Mouse (Mus musculus) lung, adult 2 months (tissue): Measurements from ENCODE around the gene Hmgb1. TPM values are rescaled to one million over a fixed set of nuclear protein-coding genes. Genes with fewer than 3 reads are reported as not detected.

Experiments
- DNase-seq: peaks from one replicate; pipeline ENCODE4 v3.0.0; 2022
- H3K4me1 ChIP-seq: fragments of 200-500 bp; 2 replicates; pipeline ENCODE4 v1.6.1; 2011; ENCODE audit warnings: low read length; ENCODE audit not compliant: control insufficient read depth, insufficient read depth
- H3K4me3 ChIP-seq: fragments of 200-500 bp; replicated peaks from 2 replicates; pipeline ENCODE3; 2011; ENCODE audit warnings: low read depth, mild to moderate bottlenecking, control low read depth, low read length; ENCODE audit errors: extremely low read depth
- CTCF ChIP-seq: fragments of 200-500 bp; IDR thresholded peaks from 2 replicates; pipeline ENCODE4 v1.5.1; 2011; ENCODE audit warnings: mild to moderate bottlenecking, low read length, control low read depth; ENCODE audit not compliant: insufficient read depth
- POLR2A ChIP-seq: fragments of 200-500 bp; IDR thresholded peaks from 2 replicates; pipeline ENCODE4 v1.6.1; 2011; ENCODE audit warnings: low read depth, mild to moderate bottlenecking, control low read depth, low read length, borderline replicate concordance; ENCODE audit errors: extremely low read depth
- WGBS: fragments of 180-500 bp; shearing (Covaris S2); methylation state at CpG from one replicate; pipeline ENCODE4 v1.1.7; 2018; 5-methylcytosine and 5-hydroxymethylcytosine counted together
- polyA plus RNA-seq: library from polyadenylated mRNA; depleted of rRNA; stranded (reverse); fragments of >200 nt; gene quantifications from 2 replicates; pipeline ENCODE4 v1.2.3, GENCODE M21; 2012

Gene Hmgb1
- polyA plus RNA-seq, 1 experiment, result 38.2 TPM

DNA sequence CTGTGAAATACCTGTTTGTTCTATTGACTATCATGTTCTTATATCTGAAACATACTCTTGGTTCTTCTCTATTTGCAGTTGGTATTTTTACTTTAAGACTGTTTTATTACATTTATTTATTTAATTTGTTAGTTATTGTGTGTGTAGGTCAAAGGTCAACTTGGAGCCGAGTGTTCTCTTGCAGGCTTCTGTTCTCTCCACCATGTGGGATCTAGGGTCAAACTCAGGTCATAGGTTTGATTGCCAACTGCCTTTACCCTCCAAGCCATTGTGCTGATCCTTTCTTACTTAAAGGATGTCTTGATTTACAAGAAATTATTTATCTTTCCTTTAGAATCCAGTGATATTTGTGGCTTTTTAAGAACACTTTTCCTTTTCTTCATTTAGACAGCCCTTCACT lies 12.3 kb upstream of the Hmgb1 start:
- Histone ChIP-seq H3K4me1 (peaks cover 3% of the 10 kb centered on the region), H3K4me3 (no peak overlapping the region)
- no peak for DNase-seq
- WGBS, result 18% methylated on average over 1 of the region's 1 CpGs
- TF ChIP-seq POLR2A, result no peak
- no peak for TF ChIP-seq CTCF

DNA sequence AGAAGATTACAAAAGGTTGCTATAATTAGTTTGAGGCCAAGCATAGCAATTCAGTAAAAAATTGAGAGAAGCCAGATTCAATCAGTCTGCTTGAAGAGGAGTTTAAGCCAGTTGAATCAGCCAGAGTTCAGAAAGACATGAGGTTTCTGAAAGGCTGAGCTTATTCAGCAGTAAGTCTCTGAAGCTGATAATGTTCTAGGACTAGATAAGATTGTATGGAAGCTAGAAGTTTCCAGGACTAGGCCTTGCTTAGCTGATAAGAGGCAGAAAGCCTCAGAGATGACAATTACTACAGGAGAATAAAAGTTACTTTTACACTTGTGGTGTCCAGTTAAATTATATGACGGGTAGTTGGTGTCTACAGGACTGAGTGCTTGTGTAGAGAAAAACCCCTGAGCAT lies 5.9 kb upstream of the Hmgb1 start:
- no peak for TF ChIP-seq POLR2A
- no peak for TF ChIP-seq CTCF
- WGBS, result 98% methylated on average over 1 of the region's 1 CpGs

GRCm38 (mm10) chr5:149185806-149186205 lies 1.5 kb upstream of the Hmgb1 start:
- DNase-seq, result no peak
- WGBS, result 61% methylated on average over 3 of the region's 3 CpGs
- TF ChIP-seq POLR2A (no peak), CTCF (no peak)
- H3K4me1 ChIP-seq, result no peaks in the 10 kb centered on the region; the same call in 1 of the 2 replicates
- no peak overlapping the region for H3K4me3 ChIP-seq

More for the DNA sequence above, 5.9 kb upstream of the Hmgb1 start:
- no peak for DNase-seq
- H3K4me1 ChIP-seq, result no peaks in the 10 kb centered on the region; the same call in 1 of the 2 replicates
- no peak overlapping the region for H3K4me3 ChIP-seq

DNA sequence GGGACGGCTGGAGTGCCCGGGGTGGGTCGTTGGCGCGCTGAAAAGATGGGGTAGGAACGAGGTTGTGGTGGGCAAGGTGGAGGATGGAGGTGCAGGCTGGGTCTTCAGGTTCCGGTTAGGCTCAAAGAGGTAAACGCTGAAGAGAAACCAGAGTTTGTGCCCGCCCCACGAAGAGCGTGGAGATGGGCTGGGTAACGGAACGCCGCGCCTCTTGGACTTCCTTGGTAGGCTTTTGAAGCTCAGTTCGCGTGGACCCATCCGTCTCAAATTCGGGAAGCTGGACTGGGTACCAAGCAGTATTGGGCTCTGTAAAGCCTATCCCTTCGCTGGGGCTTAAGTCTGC lies 526 bp upstream of the Hmgb1 start:
- Histone ChIP-seq H3K4me3 (peak overlapping the region; percentile 85), H3K4me1 (no peaks in the 10 kb centered on the region; the same call in 1 of the 2 replicates)
- under 1% methylated on average over 20 of the region's 20 CpGs for WGBS
- no peak for TF ChIP-seq CTCF
- TF ChIP-seq POLR2A, result no peak
- DNase-seq, result no peak

GRCm38 (mm10) chr5:149183721-149184103 lies 577 bp downstream of the Hmgb1 start:
- no peaks in the 10 kb centered on the region; the same call in 1 of the 2 replicates for H3K4me1 ChIP-seq
- peak overlapping the region; percentile 98 for H3K4me3 ChIP-seq
- WGBS, result under 1% methylated on average over 13 of the region's 13 CpGs
- DNase-seq, result no peak
- TF ChIP-seq CTCF (no peak), POLR2A (no peak)

- DNase-seq, result no peak
- Histone ChIP-seq H3K4me1 (no peaks in the 10 kb centered on the region; the same call in 1 of the 2 replicates), H3K4me3 (no peak overlapping the region)
- 19% methylated on average over 1 of the region's 1 CpGs for WGBS
- TF ChIP-seq CTCF (no peak), POLR2A (no peak)
These were observed 1.2 kb downstream of the Hmgb1 start for GRCm38 (mm10) chr5:149183122-149183521.

- no peak for TF ChIP-seq POLR2A
- no peak for TF ChIP-seq CTCF
- no peak for DNase-seq
- Histone ChIP-seq H3K4me1 (no peaks in the 10 kb centered on the region; the same call in 1 of the 2 replicates), H3K4me3 (no peak overlapping the region)
- WGBS, result 85% methylated on average over 5 of the region's 5 CpGs
These were observed 2.0 kb downstream of the Hmgb1 start for GRCm38 (mm10) chr5:149182186-149182870.

DNA sequence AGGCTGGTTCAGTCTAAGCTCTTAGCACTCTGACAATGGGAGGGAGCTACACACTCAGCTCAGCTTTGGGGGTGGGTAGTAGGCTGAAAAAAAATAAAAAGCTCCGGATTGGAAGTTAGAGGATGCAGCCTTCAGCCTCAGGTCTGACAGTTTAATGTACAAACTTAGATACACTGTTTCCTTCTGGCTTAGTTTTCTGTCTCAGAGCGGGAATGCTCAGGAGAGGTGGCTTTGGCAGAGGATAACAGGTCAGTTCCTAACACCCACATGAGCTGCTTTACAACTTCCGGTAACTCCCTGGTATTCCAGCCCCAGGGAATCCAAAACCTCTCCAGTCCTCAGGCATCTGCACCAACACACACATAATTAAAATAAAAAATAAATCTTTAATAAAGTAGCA lies 4.5 kb downstream of the Hmgb1 start:
- no peak for DNase-seq
- TF ChIP-seq CTCF (no peak), POLR2A (no peak)
- no peaks in the 10 kb centered on the region; the same call in 1 of the 2 replicates for H3K4me1 ChIP-seq
- WGBS, result 83% methylated on average over 3 of the region's 3 CpGs
- H3K4me3 ChIP-seq, result no peak overlapping the region

DNA sequence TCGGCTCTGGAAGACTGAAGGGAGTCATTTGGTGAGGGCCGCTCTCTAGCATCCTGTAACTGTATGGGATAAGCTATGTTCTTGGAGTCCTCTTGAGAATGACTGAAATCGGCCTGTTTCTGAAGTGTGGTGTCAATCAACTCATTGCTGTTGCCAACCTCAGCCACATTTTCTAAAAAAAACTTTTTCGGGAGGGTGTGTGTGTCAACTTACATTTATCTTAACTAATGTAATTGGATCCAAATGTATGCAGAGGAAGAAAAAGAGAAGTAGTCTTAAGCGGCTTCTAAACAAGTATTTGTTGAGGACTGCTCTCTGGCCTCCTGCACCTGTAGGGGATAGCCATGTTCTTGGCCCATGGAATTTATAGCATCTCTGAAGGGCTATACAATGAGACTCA lies 6.2 kb downstream of the Hmgb1 start:
- no peak overlapping the region for H3K4me3 ChIP-seq
- 84% methylated on average over 5 of the region's 5 CpGs for WGBS
- DNase-seq, result no peak
- TF ChIP-seq CTCF (no peak), POLR2A (no peak)
- no peaks in the 10 kb centered on the region; the same call in 1 of the 2 replicates for H3K4me1 ChIP-seq

- whole genome bisulfite sequencing, result 90% methylated on average over 6 of the region's 6 CpGs
- no peak for TF ChIP-seq CTCF
- TF ChIP-seq POLR2A, result no peak
These were observed 8.6 kb downstream of the Hmgb1 start for GRCm38 (mm10) chr5:149175736-149176135.

More at GRCm38 (mm10) chr5:149175736-149176135, 8.6 kb downstream of the Hmgb1 start:
- Histone ChIP-seq H3K4me3 (no peak overlapping the region), H3K4me1 (no peaks in the 10 kb centered on the region)
- DNase-seq, result no peak
